Mouse (Mus musculus) heart, adult 18-20 months (tissue): ENCODE data around the gene Rarres2. TPM values are rescaled to one million over a fixed set of nuclear protein-coding genes. Genes with fewer than 3 reads are reported as not detected.
"Not testable (repeated sequence)": the region's sequence is repeated elsewhere in the genome, so short reads cannot be mapped to it uniquely, and the experiment has no call there.

ENCODE experiments used
- DNase-seq, 2 experiments: peaks; one replicate each; pipeline ENCODE4 v3.0.0; 2021 to 2022; ENCODE audit warnings: mixed read lengths in 1 of 2
- total RNA-seq, 2 experiments: library from RNA; stranded (reverse); gene quantifications; 2 replicates each; pipeline ENCODE4 v1.2.3; 2021

The Rarres2 gene
- total RNA-seq, 2 experiments from 2014 or later, result 60.1 to 86.3 TPM

GRCm38 (mm10) chr6:48541560-48542450 is 30.8 kb downstream of the Rarres2 start:
- peak; percentile 51 to 59 for DNase-seq

GRCm38 (mm10) chr6:48540721-48541120 is 31.9 kb downstream of the Rarres2 start:
- DNase-seq, result no peak

GRCm38 (mm10) chr6:48539860-48540259 is 32.7 kb downstream of the Rarres2 start:
- DNase-seq, result no peak

GRCm38 (mm10) chr6:48538841-48539737 is 33.5 kb downstream of the Rarres2 start:
- DNase-seq, result peak; percentile 73 to 88

- peak; percentile 85 to 88 for DNase-seq
Measured at GRCm38 (mm10) chr6:48537105-48537954, 35.3 kb downstream of the Rarres2 start, which contains the start of gene Atp6v0e2. TSS of gene Atp6v0e2 (plus strand) at chr6:48537615.

GRCm38 (mm10) chr6:48536091-48536490 is 36.5 kb downstream of the Rarres2 start:
- DNase-seq, result no peak

GRCm38 (mm10) chr6:48534913-48535312 is 37.7 kb downstream of the Rarres2 start:
- DNase-seq, result no peak

GRCm38 (mm10) chr6:48533475-48533874 is 39.1 kb downstream of the Rarres2 start:
- no peak for DNase-seq

- no peak for DNase-seq
Measured at GRCm38 (mm10) chr6:48530862-48531261, 41.7 kb downstream of the Rarres2 start.

GRCm38 (mm10) chr6:48529871-48530440 is 42.6 kb downstream of the Rarres2 start:
- DNase-seq, result no peak

GRCm38 (mm10) chr6:48529261-48529660 is 43.3 kb downstream of the Rarres2 start:
- no peak for DNase-seq

- DNase-seq, result no peak
Measured at GRCm38 (mm10) chr6:48527901-48528300, 44.7 kb downstream of the Rarres2 start.

- not testable (repeated sequence) for DNase-seq
Measured at GRCm38 (mm10) chr6:48524882-48525281, 47.7 kb downstream of the Rarres2 start.

Other genes starting within 250 kb of the Rarres2 start
- gene Krba1, start 177.2 kb downstream of the Rarres2 start, total RNA-seq, result 10 to 100 TPM; 14.4 to 18.6 TPM
- 10 to 100 TPM; 10.2 to 11.3 TPM for gene Zfp467, start 127.0 kb downstream of the Rarres2 start, total RNA-seq
- under 1 TPM; 0.22 to 0.23 TPM for gene Sspo, start 124.6 kb downstream of the Rarres2 start, total RNA-seq
- 10 to 100 TPM; 19.8 to 21.4 TPM for gene Atp6v0e2, start 35.2 kb downstream of the Rarres2 start, total RNA-seq
- gene Lrrc61, start 18.0 kb downstream of the Rarres2 start, total RNA-seq, result 10 to 100 TPM; 14.7 to 18.6 TPM
- not detected for gene Gm45021, start 16.8 kb upstream of the Rarres2 start, total RNA-seq
- 10 to 100 TPM; 32.3 to 32.9 TPM for gene Repin1, start 21.1 kb upstream of the Rarres2 start, total RNA-seq
- not detected for gene Gm44965, start 21.2 kb upstream of the Rarres2 start, total RNA-seq
- 10 to 100 TPM; 11.8 to 12.3 TPM for gene Zfp775, start 29.3 kb upstream of the Rarres2 start, total RNA-seq
- under 1 TPM; 0.37 to 0.39 TPM for gene AI854703, start 54.0 kb upstream of the Rarres2 start, total RNA-seq
- gene Gimap8, start 74.4 kb upstream of the Rarres2 start, total RNA-seq, result 1 to 10 TPM; 7.1 to 7.5 TPM
- 1 to 10 TPM; 4.6 to 4.9 TPM for gene Gimap9, start 103.3 kb upstream of the Rarres2 start, total RNA-seq
- gene Gimap4, start 111.8 kb upstream of the Rarres2 start, total RNA-seq, result 10 to 100 TPM; 19.3 to 32.9 TPM
- gene Gimap6, start 135.4 kb upstream of the Rarres2 start, total RNA-seq, result 10 to 100 TPM; 29.6 to 36.9 TPM
- gene Gm28053, start 145.8 kb upstream of the Rarres2 start, total RNA-seq, result 1 to 10 TPM; 3.8 to 4.0 TPM
- 1 to 10 TPM in 1 of 2 experiments, under 1 TPM in 1; 0.27 to 1.7 TPM for gene Gimap7, start 145.8 kb upstream of the Rarres2 start, total RNA-seq
- gene Gimap1, start 166.3 kb upstream of the Rarres2 start, total RNA-seq, result 10 to 100 TPM in 1 of 2 experiments, 1 to 10 TPM in 1; 9.9 to 13.3 TPM
- 1 to 10 TPM; 4.9 to 5.0 TPM for gene Gimap5, start 173.4 kb upstream of the Rarres2 start, total RNA-seq
- 1 to 10 TPM in 1 of 2 experiments, under 1 TPM in 1; 0.57 to 6.9 TPM for gene Gimap3, start 198.1 kb upstream of the Rarres2 start, total RNA-seq